Mouse (Mus musculus) urinary bladder, postnatal 10 days (tissue): Measurements from ENCODE around the gene Abhd17c.

Source experiments
- DNase-seq: peaks from one replicate; pipeline ENCODE4 v3.0.0; 2022; ENCODE audit warnings: low spot score

The Abhd17c gene

GRCm38 (mm10) chr7:84073856-84074255, 77.8 kb downstream of the Abhd17c start:
- no peak for DNase-seq

- no peak for DNase-seq
Measured at GRCm38 (mm10) chr7:84068931-84069330, 82.8 kb downstream of the Abhd17c start.

GRCm38 (mm10) chr7:84059799-84060198, 91.9 kb downstream of the Abhd17c start:
- no peak for DNase-seq
